Mouse (Mus musculus): Measurements from ENCODE around the gene Calu.

GRCm38 (mm10) chr6:29394286-29394685 is 46.4 kb downstream of the Calu start:
- TF ChIP-seq POLR2A (IDR thresholded peaks at IDR 0.05; ENCODE audit: control insufficient read depth in 1 of 2, insufficient read depth in 1 of 2, low read depth in 1 of 2, low read length in 2 of 2, poor library complexity in 1 of 2), result no peak
- no peak for TF ChIP-seq POLR2AphosphoS5 (IDR thresholded peaks at IDR 0.05; ENCODE audit: borderline replicate concordance, low read depth, low read length)
- no peak for TF ChIP-seq HCFC1 (IDR thresholded peaks at IDR 0.05; ENCODE audit: low read depth, low read length)
- no peak for TF ChIP-seq MAFK (IDR thresholded peaks at IDR 0.05; ENCODE audit: borderline replicate concordance, low read depth, low read length)

All from MEL (cell line).